ENCODE assay signal across 14 mouse cellular contexts in genomic region chr13:40741436-40741835, GRCm38 (mm10). TPM values are rescaled to one million over a fixed set of nuclear protein-coding genes. Genes with fewer than 3 reads are reported as not detected.
"Had no signal": no experiment of that assay in that cellular context is flagged by ENCODE, and none has a peak within 500 bp of the region (broad histone marks: within the 10 kb centered on the region; RNA-seq: fewer than 3 reads in every experiment).

No protein-coding gene starts in this region.

- H3K4me2 ChIP-seq: limb, embryonic 12.5 days; limb, embryonic 15.5 days; liver, embryonic 11.5 days; lung, embryonic 14.5 days had no signal

- DNase-seq: kidney, postnatal 36 days; layer of hippocampus, postnatal 36 days; liver, postnatal 0 days; lung, embryonic 14.5 days; midbrain, embryonic 14.5 days; thymus, adult 18-20 months; thymus, postnatal 36 days had no signal

- H3K4me3 ChIP-seq: left cerebral cortex, adult 2 months; limb, embryonic 12.5 days; limb, embryonic 15.5 days had no signal

- H3K9ac ChIP-seq: limb, embryonic 12.5 days; limb, embryonic 15.5 days; liver, embryonic 14.5 days; liver, postnatal 0 days; lung, embryonic 14.5 days had no signal

- ATAC-seq: liver, postnatal 0 days; lung, postnatal 0 days had no signal

- H3K36me3 ChIP-seq: limb, embryonic 12.5 days; limb, embryonic 15.5 days had no signal

- H3K9me3 ChIP-seq: limb, embryonic 15.5 days had no signal

- H3K27ac ChIP-seq: left cerebral cortex, adult 2 months; limb, embryonic 12.5 days; limb, embryonic 15.5 days; liver, embryonic 14.5 days; macrophage had no signal

RNA-seq across cellular contexts. Expression of gene Tfap2a, which starts 3.3 kb away (rescaled TPM):
- polyA plus RNA-seq: liver, postnatal 0 days had no signal
